Mouse (Mus musculus) midbrain, embryonic 14.5 days (tissue): ENCODE results near the gene Irf4. TPM values are rescaled to one million over a fixed set of nuclear protein-coding genes. Genes with fewer than 3 reads are reported as not detected.

Source experiments
- ATAC-seq: fragments of 200-750 bp; cut with Nextera tagmentation; 2 replicates; pipeline ENCODE4 v1.8.0; 2017; ENCODE audit warnings: moderate number of reproducible peaks, moderate library complexity; ENCODE audit not compliant: low FRiP score, low TSS enrichment
- DNase-seq: peaks from one replicate; pipeline ENCODE4 v3.0.0-alpha.2; 2015
- H3K27ac ChIP-seq: fragments of 300-500 bp; sonication (generic); replicated peaks from 2 replicates; pipeline ENCODE4 v1.5.1; 2014; ENCODE audit warnings: mild to moderate bottlenecking, low read depth, low read length, moderate library complexity
- H3K27me3 ChIP-seq: fragments of 300-500 bp; sonication (generic); 2 replicates; pipeline ENCODE4 v1.6.1; 2014; ENCODE audit warnings: low read length, control low read depth, mixed read lengths; ENCODE audit not compliant: control insufficient read depth, insufficient read depth
- H3K36me3 ChIP-seq: fragments of 300-500 bp; sonication (generic); 2 replicates; pipeline ENCODE4 v1.6.1; 2014; ENCODE audit warnings: low read length, control low read depth; ENCODE audit not compliant: control insufficient read depth, insufficient read depth
- H3K4me1 ChIP-seq: fragments of 300-500 bp; sonication (generic); 2 replicates; pipeline ENCODE4 v1.6.1; 2014; ENCODE audit warnings: mild to moderate bottlenecking, antibody characterized with exemption, low read length, control low read depth; ENCODE audit not compliant: control insufficient read depth, insufficient read depth
- H3K4me2 ChIP-seq: fragments of 300-500 bp; sonication (generic); 2 replicates; pipeline ENCODE4 v1.6.1; 2014; ENCODE audit warnings: mild to moderate bottlenecking, low read length, moderate library complexity
- H3K4me3 ChIP-seq: fragments of 300-500 bp; sonication (generic); replicated peaks from 2 replicates; pipeline ENCODE4 v1.5.1; 2014; ENCODE audit warnings: low read depth, low read length
- H3K9ac ChIP-seq: fragments of 300-500 bp; sonication (generic); replicated peaks from 2 replicates; pipeline ENCODE4 v1.6.1; 2014; ENCODE audit warnings: mild to moderate bottlenecking, low read length, moderate library complexity
- H3K9me3 ChIP-seq: fragments of 300-500 bp; sonication (generic); 2 replicates; pipeline ENCODE4 v1.6.1; 2016; ENCODE audit warnings: low read length, control low read depth, mixed read lengths; ENCODE audit not compliant: control insufficient read depth
- WGBS: fragments of 180-500 bp; shearing (Covaris S2); extraction: QIAGEN DNeasy Blood & Tissue Kit; methylation state at CpG from one replicate; pipeline ENCODE4 v1.1.7; 2014; 5-methylcytosine and 5-hydroxymethylcytosine counted together
- polyA plus RNA-seq: library from polyadenylated mRNA; unstranded; fragments of >200 nt; fragmentation: Nextera tagmentation; extraction: Ambion mirVana; gene quantifications from 2 replicates; pipeline ENCODE4 v1.2.1, GENCODE M21; 2014

Irf4 gene
- 0.04 and 0.17 TPM in 2 replicates for polyA plus RNA-seq

DNA sequence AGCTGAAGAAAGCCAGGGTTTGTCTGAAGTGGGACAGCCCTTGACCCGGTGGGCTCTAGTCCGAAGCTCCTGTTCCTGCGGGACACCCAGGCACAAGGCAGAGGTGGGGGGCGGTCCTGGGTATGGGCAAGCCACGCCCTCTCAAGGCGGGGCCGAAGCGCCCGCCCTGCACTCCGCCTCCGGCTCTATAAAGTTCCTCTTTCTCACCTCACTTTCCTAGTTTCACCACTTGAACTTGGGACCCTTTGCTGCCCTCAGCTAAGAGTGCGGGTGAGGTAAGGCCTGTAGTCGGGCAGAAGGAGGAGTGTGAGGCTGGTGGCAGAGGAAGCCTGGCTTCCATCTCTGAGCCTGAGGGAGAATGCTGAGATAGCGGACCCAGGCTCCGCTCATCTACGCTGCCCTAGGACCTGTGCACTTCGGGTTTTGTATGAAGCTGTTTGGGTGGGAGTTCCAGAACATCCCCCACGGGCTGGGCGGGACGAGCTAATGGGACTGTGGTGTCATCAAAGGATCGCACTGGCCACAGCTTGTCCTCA lies at the start of gene Irf4:
Gene Irf4, plus strand, starts transcription at position 206 of the 536 bp plus-strand sequence.
- peak within 1 kb of the TSS; percentile 57 for H3K4me2 ChIP-seq
- under 1% methylated on average over 21 of the region's 21 CpGs for WGBS
- peaks cover 13% of the 10 kb centered on the region for H3K4me1 ChIP-seq
- peak; percentile 73; the same call in 1 of the 2 replicates for ATAC-seq
- H3K36me3 ChIP-seq: no peaks in the 10 kb centered on the region
- H3K9ac ChIP-seq: 0 out of 2 replicates have a peak within 1 kb of the TSS, but pooled peaks have one; percentile 13
- H3K27ac ChIP-seq: no peak within 1 kb of the TSS
- no peaks in the 10 kb centered on the region for H3K9me3 ChIP-seq
- peak; percentile 37 for DNase-seq
- peaks cover 55% of the 10 kb centered on the region for H3K27me3 ChIP-seq
- peak within 1 kb of the TSS; percentile 32 for H3K4me3 ChIP-seq

DNA sequence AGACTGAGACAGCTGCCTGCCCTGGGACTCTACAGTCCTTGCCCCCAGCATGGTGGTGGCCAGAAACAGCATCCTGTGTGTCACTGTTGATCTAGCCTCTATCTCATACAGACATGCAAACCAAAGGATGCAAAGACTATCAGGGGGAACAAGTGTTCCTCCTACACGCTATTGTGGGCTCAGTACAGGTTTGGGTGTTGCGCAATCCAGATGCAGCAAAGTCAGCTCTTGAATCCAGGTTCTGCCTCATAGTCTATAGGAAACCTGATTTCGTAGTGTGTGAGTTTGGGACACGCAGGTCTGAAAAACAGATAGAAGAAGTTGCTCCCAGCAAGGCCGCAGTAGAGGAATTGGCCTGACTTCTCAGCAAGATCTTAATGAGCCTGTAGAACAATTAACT lies 46.3 kb upstream of the Irf4 start:
- Histone ChIP-seq H3K36me3 (no peaks in the 10 kb centered on the region; the same call in 1 of the 2 replicates), H3K4me2 (no peak overlapping the region), H3K9me3 (no peaks in the 10 kb centered on the region), H3K9ac (no peak overlapping the region), H3K27me3 (no peaks in the 10 kb centered on the region), H3K4me1 (no peaks in the 10 kb centered on the region), H3K4me3 (no peak overlapping the region), H3K27ac (no peak overlapping the region)
- DNase-seq (no peak), ATAC-seq (no peak)
- 96% methylated on average over 5 of the region's 5 CpGs for WGBS

DNA sequence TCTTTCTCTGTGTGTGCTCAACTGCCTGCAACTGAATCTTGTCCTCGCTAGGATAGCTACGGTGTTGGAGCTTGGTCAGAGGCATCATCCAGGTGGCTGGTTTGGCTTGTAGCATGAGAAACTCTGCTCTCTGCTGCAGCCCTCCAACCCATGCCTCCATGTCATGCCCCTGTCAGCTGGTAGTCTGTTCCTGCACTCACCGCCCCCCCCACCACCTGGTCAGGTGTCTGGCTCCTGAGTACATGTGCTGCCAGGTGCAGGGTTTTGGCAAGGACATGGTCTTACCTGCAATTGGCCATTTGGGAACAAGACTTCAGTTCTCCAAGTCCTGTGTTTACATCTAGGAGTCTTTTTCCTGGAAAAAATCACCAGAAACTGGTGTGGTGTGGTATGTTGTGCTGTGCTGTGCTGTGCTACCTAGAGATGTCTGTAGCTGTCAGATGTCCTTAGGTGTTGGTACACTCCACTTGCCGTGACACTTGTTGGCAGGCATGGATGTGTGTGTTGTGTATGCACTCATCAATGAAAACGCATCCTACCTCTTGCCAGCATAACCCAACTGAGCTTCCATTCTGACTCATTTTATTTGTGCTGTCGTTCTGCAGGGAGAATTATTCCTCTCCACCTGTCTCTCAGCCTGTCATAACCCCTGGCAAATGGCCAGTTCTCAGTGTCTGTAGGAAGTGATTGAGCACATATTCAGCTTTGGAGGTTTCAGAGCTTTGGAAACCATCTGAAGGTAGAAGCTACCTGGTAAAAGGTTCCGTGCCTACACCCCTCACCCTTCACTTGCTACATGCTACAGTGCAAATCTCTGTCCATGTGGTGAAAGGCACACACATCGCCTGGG lies 44.6 kb upstream of the Irf4 start:
- Histone ChIP-seq H3K27me3 (no peaks in the 10 kb centered on the region), H3K4me3 (no peak overlapping the region), H3K27ac (no peak overlapping the region), H3K36me3 (peaks cover 11% of the 10 kb centered on the region), H3K9me3 (no peaks in the 10 kb centered on the region), H3K4me1 (no peaks in the 10 kb centered on the region), H3K4me2 (no peak overlapping the region), H3K9ac (no peak overlapping the region)
- ATAC-seq (no peak), DNase-seq (no peak)
- WGBS: 90% methylated on average over 8 of the region's 8 CpGs

DNA sequence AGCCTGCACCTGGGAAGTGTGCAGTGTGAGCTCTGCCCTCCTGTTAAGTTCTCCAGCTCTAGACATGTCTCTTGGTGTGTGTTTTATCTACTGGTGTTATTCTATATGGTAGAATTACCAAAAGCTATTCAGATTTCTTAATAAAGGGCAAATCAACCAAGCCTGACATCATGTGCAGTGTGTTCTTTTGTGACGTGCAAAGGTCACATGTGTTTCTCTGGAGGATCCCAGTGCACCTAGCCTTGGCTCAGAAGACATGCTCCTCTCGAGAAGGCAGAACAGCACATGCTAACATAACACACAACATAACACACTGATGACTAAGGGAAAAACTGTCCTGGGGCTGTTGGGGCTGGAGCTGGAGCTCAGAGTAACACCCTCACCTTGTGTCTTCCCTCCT lies 38.0 kb upstream of the Irf4 start:
- no peaks in the 10 kb centered on the region for H3K27me3 ChIP-seq
- no peak overlapping the region for H3K4me3 ChIP-seq
- H3K4me2 ChIP-seq: no peak overlapping the region
- no peaks in the 10 kb centered on the region for H3K4me1 ChIP-seq
- 79% methylated on average over 2 of the region's 2 CpGs for WGBS
- H3K27ac ChIP-seq: no peak overlapping the region
- H3K9ac ChIP-seq: no peak overlapping the region
- no peak for DNase-seq
- no peaks in the 10 kb centered on the region for H3K9me3 ChIP-seq
- ATAC-seq: no peak
- H3K36me3 ChIP-seq: peaks cover 12% of the 10 kb centered on the region

DNA sequence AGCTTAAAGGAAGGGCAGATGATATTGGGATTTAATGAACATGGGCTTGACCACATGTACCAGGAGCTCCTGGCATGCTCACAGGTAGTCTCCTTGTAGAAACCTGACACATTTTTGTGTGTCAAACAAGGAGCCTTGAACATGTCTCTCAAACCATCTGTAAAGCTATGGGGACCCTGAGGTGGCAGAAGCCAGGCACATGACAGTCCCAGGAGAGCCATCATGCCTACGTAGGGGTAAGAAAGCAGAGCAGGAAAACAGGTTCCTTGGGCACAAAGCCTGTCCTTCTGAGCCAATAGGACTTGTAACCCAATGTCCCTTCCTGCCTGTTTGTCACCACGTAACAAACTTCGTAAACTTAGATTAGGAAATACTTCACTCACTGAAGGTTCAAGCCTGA lies 37.3 kb upstream of the Irf4 start:
- Histone ChIP-seq H3K4me2 (no peak overlapping the region), H3K36me3 (peaks cover 12% of the 10 kb centered on the region), H3K4me1 (no peaks in the 10 kb centered on the region), H3K9ac (no peak overlapping the region), H3K9me3 (no peaks in the 10 kb centered on the region), H3K4me3 (no peak overlapping the region), H3K27ac (no peak overlapping the region), H3K27me3 (no peaks in the 10 kb centered on the region)
- ATAC-seq (no peak), DNase-seq (no peak)
- 96% methylated on average over 3 of the region's 3 CpGs for WGBS

DNA sequence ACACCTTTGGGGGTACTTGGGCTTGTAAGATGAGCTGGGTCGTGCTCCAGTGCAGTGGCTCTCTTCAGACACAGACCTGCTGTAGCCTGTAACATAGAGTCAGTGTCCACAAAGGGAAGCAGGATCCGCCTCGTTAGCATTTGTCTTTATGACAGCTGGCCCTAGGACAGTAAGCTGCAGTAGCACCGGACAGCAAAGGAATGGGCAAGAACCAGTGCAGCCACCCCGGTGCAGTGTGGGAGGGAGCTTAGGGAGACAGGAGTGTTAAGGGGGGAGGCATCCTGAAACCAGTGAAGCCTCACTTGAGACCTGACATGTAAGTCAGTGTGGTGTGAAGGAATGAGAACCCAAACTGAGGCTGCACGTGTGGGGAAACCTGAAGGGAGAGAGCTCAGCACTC lies 36.7 kb upstream of the Irf4 start:
- Histone ChIP-seq H3K4me1 (no peaks in the 10 kb centered on the region), H3K9ac (no peak overlapping the region), H3K9me3 (no peaks in the 10 kb centered on the region), H3K27me3 (no peaks in the 10 kb centered on the region), H3K36me3 (peaks cover 12% of the 10 kb centered on the region), H3K4me3 (no peak overlapping the region), H3K27ac (no peak overlapping the region), H3K4me2 (no peak overlapping the region)
- no peak for ATAC-seq
- DNase-seq: no peak
- WGBS: 81% methylated on average over 6 of the region's 6 CpGs

DNA sequence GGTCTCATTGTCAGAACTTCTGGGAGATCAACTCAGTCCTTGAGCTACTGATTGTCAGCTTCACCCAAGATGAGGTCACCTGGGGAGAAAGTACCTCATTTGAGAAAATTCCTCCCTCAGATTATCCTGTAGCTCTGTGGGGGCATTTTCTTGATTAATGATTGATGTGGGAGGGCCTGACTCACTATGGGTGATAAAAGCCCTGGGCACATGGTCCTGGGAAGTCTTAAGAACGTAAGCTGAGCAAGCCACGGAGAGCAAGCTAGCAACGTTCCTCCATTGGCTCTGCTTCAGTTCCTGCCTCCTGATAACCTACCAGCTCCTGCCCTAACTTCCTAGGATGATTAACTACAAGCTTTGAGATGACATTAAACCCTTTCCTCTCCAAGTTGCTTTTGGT lies 35.4 kb upstream of the Irf4 start:
- ATAC-seq (no peak), DNase-seq (no peak)
- Histone ChIP-seq H3K9me3 (no peaks in the 10 kb centered on the region), H3K27ac (no peak overlapping the region), H3K4me2 (no peak overlapping the region), H3K36me3 (peaks cover 7% of the 10 kb centered on the region; the same call in 1 of the 2 replicates), H3K9ac (no peak overlapping the region), H3K27me3 (no peaks in the 10 kb centered on the region), H3K4me1 (no peaks in the 10 kb centered on the region), H3K4me3 (no peak overlapping the region)
- 87% methylated on average over 3 of the region's 3 CpGs for WGBS

DNA sequence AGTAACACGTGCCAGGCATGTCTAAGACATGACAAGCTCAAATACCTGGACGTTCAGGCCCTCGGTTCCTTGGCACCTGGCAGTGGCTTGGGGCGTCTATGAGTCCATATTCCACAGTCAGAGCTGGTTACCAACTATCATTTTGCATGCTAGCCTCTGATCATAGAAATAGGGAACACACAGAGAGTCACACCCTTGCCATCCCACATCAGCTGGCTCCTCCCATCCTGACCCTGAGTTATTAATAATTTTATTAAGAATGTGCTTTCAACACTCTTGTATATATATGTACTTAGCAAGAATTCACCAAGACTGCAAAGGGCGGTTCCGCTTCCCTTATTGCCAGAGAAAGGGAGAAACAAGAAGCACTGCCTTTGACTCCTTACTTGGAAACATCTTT lies 34.5 kb upstream of the Irf4 start:
- no peaks in the 10 kb centered on the region for H3K9me3 ChIP-seq
- no peak overlapping the region for H3K4me2 ChIP-seq
- WGBS: 91% methylated on average over 6 of the region's 6 CpGs
- H3K27ac ChIP-seq: no peak overlapping the region
- H3K27me3 ChIP-seq: no peaks in the 10 kb centered on the region
- no peaks in the 10 kb centered on the region for H3K4me1 ChIP-seq
- no peaks in the 10 kb centered on the region for H3K36me3 ChIP-seq
- H3K9ac ChIP-seq: no peak overlapping the region
- ATAC-seq (no peak), DNase-seq (no peak)
- no peak overlapping the region for H3K4me3 ChIP-seq

DNA sequence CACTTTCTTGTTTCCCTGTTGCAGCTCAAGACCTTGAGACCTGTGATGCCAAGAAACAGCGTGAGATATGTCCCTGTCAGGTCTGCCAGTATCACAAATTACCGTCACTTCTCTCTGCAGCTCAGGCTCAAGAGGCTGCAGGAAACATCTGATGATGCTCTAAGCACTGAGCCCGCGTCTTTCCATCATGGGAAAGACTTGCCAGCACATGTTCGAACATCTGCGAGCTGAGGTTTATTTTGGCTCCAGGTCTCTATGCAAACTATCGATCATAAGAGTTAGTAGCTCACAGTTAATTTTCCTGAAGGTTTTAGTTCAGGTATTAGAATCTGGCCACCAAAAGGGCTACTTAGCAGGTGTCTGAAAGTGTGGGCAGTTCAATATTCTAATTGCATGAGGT lies 34.0 kb upstream of the Irf4 start:
- WGBS: 92% methylated on average over 7 of the region's 7 CpGs
- ATAC-seq: no peak

More for the DNA sequence above, 34.0 kb upstream of the Irf4 start:
- H3K36me3 ChIP-seq: no peaks in the 10 kb centered on the region
- H3K4me3 ChIP-seq: no peak overlapping the region
- DNase-seq: no peak
- no peak overlapping the region for H3K9ac ChIP-seq
- no peak overlapping the region for H3K4me2 ChIP-seq
- H3K4me1 ChIP-seq: no peaks in the 10 kb centered on the region
- H3K27me3 ChIP-seq: no peaks in the 10 kb centered on the region
- H3K9me3 ChIP-seq: no peaks in the 10 kb centered on the region
- no peak overlapping the region for H3K27ac ChIP-seq
